Mouse (Mus musculus) adrenal gland, adult 18-20 months (tissue): Measurements from ENCODE around the gene Pdzd2. TPM values are rescaled to one million over a fixed set of nuclear protein-coding genes. Genes with fewer than 3 reads are reported as not detected.

ENCODE experiments used
- DNase-seq, 2 experiments: peaks; one replicate each; pipeline ENCODE4 v3.0.0; 2021 to 2022; ENCODE audit warnings: low spot score in 2 of 2
- total RNA-seq, 2 experiments: library from RNA; stranded (reverse); gene quantifications; 1 replicate in 1 of 2; 2 replicates in 1 of 2; pipeline ENCODE4 v1.2.3; 2021

The Pdzd2 gene
- total RNA-seq, 2 experiments from 2014 or later: 15.0 to 26.0 TPM

GRCm38 (mm10) chr15:12675366-12675765, 64.4 kb downstream of the Pdzd2 start:
- DNase-seq: no peak

DNA sequence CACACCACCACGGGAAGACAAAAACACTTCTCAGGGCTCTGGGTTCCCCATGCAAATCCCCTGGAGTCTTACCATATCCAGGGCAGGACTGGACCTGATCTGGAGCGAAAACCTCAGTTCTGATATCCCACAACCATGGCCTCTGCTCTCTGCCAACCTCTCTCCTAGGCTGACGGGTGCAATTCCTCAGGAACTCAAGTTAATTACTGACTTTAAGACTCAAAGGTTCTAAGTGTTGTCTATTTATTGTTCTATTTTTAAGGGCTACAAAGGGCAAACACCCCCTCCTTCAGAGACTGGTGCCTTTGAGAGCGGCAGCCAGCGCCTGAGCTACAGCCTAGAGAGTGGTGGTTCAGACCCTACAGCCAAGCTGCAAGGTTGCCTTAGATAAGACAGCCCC, 65.7 kb downstream of the Pdzd2 start:
- DNase-seq: no peak

DNA sequence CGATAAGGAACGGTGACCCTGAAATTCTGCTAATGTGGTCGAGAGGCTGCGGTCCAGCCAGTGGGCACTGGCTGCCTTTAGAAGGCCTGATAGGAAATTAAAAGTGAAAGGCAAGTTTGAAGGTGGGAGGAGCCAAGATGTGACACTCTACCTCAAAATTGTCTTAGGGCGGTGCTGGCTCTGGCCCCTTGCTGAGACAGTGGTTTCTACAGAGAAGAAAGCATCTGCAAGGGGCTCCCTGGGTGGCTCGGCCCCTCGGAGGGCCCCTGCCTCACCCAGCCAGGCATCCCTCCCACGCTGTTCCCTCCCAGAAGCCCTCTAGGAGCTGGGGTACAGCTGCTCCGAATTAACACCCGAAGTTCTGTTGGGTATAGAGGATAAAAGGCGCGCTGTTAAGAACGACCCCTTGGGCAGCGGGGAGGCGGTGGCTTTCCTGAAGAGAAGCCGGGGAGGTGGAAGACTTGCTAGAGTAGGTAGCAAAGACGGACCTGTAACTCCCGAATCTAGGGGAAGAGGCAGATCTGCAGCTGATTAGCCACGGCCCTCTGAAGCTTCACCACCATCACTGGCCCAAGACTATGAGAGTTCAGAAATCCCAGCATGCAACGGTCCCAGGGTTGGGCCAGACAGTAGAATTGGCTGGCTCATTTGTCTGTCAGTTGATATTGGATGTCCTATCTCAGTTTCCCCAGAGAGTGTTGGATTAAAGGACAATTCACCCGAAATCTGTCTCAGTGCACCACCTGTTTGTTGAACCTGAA, 71.8 kb downstream of the Pdzd2 start:
- DNase-seq: no peak

DNA sequence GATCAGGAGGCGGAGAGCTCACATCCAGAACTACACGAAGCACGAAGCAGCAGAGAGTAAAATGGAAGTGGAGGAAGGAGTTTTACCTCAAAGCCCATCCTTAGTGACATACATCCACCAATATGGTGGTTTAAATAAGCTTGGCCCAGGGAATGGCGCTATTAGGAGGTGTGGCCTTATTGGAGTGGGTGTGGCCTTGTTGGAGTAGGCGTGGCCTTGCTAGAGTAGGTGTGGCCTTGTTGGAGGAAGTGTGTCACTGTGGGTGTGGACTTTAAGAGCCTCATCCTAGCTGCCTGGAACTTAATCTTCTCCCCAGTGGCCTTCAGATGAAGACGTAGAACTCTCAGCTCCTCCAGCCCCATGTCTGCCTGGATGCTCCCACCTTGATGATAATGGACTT, 73.8 kb downstream of the Pdzd2 start:
- no peak for DNase-seq

DNA sequence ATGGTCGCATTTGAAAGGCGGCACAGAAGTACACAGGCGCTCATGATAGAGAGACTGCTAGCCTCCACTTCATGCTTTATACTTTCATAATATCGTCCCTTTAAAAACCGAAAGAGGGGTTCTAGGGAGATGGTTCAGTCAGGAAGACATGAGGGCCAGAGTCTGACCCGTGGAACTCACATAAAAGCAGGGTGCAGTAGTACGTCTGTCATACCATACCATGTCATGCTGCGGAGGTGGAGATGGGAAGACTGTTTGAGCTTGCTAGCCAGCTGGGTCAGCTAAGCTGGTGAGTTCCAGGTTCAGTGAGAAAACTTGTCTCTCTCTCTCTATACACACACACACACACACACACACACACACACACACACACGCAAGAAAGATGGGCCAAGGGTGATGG, 76.4 kb downstream of the Pdzd2 start:
- no peak for DNase-seq

GRCm38 (mm10) chr15:12660320-12660719, 79.4 kb downstream of the Pdzd2 start:
- DNase-seq: no peak

DNA sequence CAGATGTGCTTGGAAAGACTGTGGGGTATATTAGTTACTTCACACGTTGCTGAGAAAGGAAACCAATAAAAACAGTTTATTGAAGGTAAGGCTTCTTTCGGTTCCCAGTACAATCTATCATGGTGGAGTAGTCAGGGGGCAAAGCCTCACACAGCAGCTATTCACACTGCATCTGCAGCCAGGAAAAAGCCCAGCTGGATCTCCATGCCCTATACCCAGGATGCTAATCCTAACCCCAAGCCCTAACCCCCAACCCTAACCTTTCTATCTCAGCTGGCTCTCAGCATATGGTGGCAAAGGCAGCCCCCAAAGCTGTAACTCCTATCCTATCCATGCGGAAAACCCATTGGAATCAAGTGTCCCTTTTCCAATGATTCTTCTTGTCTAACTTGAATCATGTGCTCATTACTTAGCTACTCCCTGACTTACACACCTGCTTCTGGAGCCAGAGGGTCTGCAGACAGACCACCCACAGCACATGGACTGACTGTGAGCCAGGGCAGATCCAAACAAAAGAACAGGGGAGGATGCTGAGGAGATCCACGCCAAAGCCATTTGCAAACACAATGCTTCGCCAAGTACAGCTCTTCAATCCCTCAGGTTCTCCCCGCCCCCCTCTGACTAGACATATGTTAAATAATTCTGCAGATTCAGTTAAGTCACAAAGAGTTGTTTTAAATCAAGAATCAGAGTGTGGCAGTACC, 83.6 kb downstream of the Pdzd2 start:
- no peak for DNase-seq

DNA sequence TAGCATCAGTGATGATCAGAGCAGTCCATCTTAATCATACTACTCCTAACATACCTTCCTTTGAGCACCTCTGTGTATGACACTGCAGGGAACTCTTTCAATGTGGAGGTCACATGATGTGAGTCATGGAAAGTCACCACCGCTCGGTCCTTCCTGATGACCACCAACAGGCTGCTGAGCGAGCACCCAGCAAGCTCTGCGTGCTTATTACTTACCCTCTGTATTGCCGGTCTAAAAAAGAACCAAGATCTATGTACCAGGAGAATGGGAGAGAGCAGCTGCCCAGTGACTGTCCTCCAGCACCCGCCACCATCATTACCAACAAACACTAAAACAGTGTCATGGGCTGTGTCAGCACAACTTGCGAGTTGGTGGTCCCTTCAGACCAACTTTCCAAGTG, 84.4 kb downstream of the Pdzd2 start:
- no peak for DNase-seq

DNA sequence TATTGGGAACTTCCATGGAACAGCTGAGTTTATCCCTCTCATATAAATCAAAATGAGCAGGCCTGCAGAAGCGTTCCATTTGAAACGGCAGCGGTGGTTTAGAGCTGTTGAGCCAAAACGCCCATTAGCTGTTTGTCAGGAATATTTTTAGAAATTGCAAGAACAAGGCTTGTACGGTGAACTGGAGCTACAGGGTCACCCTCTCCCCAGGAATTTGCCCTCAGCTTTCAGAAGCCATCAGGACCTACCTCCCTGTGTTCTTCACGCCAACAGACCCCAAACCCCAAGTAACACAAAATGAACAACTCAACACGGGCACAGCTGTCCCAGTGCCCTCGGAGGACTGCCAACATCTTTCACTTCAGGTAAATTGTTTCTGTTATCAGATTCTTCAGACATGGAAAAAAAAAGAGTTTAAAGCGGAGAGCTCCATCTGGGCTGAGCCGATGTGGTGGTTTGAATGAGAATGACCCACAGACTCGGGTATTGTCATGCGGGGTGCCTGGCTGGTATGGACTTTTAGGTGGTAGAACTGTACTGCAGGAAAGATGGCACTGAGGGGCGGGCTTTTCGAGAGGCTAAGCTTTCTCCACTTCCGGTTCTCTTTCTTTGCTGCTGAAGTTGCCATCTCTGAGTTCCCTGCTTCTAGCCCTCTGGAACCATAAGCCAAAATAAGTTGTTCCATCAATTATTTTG, 87.2 kb downstream of the Pdzd2 start:
- DNase-seq: no peak

DNA sequence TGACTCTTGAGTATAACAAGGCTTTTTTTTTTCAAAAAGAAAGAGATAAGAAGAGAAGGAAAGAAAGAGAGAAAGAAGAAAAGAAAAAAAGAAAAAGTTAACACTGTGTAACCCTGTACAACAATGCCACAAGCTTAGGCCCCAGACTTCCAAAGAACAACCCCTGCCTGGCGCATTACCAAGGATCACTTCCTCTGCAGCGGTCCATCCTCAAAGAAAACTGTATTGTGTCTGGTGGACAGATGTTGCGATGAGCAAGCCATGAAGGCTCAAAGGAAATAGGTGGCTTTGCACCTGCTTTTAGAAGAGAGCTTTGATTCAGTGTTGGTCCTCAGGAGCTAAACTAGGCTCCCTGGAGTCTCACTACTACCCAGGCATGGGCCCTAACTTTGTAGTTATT, 89.5 kb downstream of the Pdzd2 start:
- DNase-seq: no peak

DNA sequence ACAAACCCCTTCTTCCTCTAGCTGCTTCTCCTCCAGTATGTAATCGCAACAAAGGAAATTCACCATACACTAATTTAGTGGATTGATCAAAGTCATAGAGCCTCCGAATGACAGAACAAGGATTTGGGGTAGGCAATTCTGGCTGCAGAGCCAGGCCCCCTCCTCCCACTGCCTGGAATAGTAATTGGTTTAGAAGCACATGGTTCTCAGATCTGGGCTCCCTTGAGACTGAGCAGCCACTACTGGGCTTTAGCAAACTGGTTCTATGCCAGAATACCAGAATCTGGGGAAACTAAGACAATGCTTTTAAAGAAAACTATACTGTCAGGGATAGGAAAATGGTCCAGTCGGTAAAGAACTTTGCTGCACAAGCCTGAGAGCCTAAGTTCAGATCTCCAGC, 90.0 kb downstream of the Pdzd2 start:
- DNase-seq: no peak

DNA sequence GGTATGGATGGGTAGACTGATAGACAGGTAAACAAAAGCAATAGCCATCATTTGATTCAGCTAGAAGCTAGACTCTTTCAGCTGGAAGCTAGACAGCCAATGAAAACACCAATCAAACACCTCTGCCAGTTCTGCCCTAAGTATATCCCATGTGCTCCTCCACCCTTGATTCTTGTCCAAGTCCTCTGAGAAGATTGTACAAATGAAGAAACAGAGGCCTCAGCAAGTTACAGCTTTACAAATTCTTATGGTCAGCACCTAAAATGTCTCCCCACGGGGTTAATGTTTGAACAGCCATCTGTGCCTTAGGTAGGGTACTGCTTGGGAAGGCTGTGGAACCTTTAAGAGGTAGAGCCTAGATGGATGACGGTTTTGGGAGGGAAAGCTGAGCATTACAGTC, 90.6 kb downstream of the Pdzd2 start:
- no peak for DNase-seq

GRCm38 (mm10) chr15:12640755-12641154, 99.0 kb downstream of the Pdzd2 start:
- DNase-seq: no peak

DNA sequence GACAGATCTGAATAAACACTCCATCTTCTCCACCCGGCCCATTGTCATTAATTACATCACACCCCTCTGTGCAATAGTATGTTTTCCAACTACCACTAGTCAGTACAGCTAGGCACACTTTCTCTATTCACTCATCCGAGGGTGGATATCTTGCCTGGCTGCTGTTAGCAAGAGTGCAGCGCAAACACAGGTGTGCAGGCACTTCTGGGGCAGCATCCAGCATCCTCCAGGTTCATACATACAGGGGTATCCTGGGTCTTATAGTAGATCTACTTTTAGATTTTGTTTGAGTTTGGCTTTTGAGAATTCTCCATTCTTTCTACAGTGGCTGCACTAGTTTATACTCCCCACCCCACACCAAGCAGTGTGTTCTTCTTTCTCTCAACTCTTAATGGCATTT, 99.9 kb downstream of the Pdzd2 start:
- no peak for DNase-seq

- DNase-seq: no peak
These were observed 100.5 kb downstream of the Pdzd2 start for GRCm38 (mm10) chr15:12639181-12639580.

DNA sequence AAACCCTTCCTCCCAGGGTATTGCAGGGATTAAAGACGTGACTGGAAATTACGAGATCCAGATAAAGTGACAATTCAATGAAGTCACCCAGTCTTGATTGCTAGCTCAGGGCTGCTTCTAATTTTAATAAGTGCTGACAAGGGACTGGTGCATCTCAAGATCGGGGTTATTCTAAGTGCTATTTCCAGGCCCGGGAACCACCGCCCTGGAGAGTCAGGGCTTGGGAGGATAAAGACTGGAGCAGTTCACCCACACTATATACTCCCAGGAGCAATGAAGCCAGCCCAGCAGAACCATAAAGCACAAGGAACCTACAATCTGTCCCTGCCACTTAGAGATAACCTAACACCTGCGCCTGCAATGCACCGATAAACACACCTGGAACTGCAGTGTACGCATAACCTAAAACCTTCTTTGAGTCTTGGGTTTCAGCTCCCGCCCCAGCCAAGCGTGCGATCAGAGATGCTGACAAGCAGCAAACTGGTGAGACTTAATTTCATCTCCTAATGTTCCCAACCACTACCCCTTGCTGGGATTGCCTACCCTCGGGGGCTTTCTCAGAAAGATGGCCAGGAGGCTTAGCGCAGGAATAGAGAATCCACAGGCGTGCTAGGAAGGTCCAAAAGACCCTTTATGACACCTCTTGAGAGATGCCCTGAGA, 101.2 kb downstream of the Pdzd2 start:
- DNase-seq: no peak

- DNase-seq: no peak
These were observed 102.2 kb downstream of the Pdzd2 start for GRCm38 (mm10) chr15:12637511-12637910.

DNA sequence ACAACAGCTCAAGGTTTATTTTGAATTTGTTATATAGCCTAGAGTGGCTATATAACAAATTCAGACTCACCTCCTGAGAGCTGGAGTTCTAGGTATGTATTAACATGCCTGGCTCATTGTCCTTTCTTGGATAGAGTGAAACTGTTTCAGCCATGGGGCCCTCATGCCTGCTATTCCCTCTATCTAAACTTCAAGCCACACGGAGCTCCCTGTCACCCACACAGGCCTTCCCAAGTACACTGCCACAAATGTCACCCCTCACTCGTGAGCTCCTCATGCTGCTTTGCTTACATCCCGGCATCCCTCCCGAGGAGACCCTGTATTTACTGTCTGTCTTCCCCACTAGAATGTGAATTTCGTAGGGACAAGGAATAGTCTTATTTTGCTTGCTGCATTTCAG, 103.3 kb downstream of the Pdzd2 start:
- DNase-seq: no peak

DNA sequence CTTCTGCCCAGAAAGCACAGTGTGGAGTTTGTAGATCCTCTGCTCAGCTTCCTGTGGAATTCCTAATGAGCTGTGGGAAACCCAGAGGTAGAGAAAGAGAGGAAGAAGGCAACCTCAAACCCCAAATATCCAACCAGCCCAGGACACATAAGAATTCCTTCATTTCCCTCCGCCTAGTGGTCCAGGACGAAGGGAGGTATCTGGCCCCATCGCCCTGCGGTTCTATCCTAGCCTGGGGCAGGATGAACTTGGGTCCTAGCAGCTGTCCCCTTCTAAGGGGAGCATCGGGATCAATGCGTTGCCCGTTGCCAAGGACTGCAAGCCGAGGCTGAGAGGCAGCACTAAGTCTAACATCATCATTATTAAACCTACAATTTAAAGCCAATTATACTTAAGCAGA, 104.8 kb downstream of the Pdzd2 start:
- DNase-seq: no peak

DNA sequence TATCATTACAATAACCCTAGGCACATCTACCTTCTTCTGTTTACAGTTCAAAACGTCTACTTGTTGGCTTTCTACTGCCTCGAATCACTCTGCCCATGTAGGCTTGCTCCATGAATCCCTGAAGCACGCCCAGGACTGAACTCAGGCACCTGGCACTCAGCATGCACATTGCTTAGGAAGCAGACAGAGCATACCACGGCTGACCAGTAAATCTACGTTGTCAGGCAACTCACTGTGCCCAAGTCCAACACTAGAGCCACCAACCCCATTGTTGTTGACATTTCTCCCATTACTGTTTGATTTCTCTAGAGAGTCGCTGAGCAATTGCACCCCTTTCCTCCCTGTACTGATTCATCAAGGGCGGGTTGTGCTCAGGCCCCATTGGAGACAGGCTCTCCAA, 110.6 kb downstream of the Pdzd2 start:
- DNase-seq: no peak

GRCm38 (mm10) chr15:12628451-12628850, 111.3 kb downstream of the Pdzd2 start:
- DNase-seq: no peak

DNA sequence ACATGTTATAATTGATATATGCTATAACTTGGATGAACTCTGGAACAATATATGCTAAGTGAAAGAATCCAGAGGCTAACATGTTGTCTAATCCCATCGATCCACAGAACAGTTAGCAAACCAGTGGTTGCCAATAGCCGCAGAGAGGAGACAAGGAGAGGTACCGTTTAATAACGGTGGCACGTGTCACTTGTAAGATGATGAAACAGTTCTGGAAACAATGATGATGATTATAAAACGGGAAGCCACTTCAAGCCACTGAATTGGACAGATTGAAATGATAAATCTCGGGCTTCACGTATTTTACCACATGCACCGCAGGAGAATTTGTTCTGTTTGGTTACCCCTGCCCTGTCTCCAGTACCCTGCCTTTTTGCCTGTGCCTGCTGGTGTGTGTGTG, 112.8 kb downstream of the Pdzd2 start:
- DNase-seq: no peak
